Mouse (Mus musculus): Measurements from ENCODE around the gene Pax5.

- TF ChIP-seq CTCF (IDR thresholded peaks at IDR 0.05; ENCODE audit: control insufficient read depth, insufficient read depth, low read length) (no peak), POLR2A (IDR thresholded peaks at IDR 0.05; ENCODE audit: borderline replicate concordance, control insufficient read depth, low read depth, low read length) (no peak)
Measured at GRCm38 (mm10) chr4:44614066-44614667, 96.1 kb downstream of the Pax5 start.

All from bone marrow, adult 2 months (tissue).